Mouse (Mus musculus) CH12.LX (cell line): ENCODE data around the gene Vamp8. TPM values are rescaled to one million over a fixed set of nuclear protein-coding genes. Genes with fewer than 3 reads are reported as not detected.

Source experiments
- DNase-seq: peaks from one replicate; pipeline ENCODE4 v3.0.0-alpha.2; 2013; ENCODE audit errors: extremely low read depth
- H3K27ac ChIP-seq: 2 replicates; pipeline ENCODE4 v1.5.1; 2012; ENCODE audit warnings: low read depth, mild to moderate bottlenecking, control low read depth, moderate library complexity; ENCODE audit not compliant: insufficient read depth
- H3K27me3 ChIP-seq: replicated peaks from 2 replicates; pipeline ENCODE3; 2012; ENCODE audit warnings: inconsistent platforms
- H3K36me3 ChIP-seq, 2 experiments: replicated peaks in 1 of 2; 2 replicates each; pipeline versions ENCODE3 to v1.6.1; 2012; ENCODE audit warnings: inconsistent platforms in 1 of 2, low read length in 1 of 2, mild to moderate bottlenecking in 1 of 2, mixed read lengths in 1 of 2, moderate library complexity in 1 of 2; ENCODE audit not compliant: control insufficient read depth in 1 of 2, insufficient read depth in 1 of 2
- H3K4me1 ChIP-seq, 2 experiments: 2 replicates each; pipeline ENCODE4 v1.6.1; 2012; ENCODE audit warnings: inconsistent platforms in 1 of 2, moderate library complexity in 1 of 2; ENCODE audit not compliant: insufficient read depth in 2 of 2, control insufficient read depth in 1 of 2
- H3K4me2 ChIP-seq: 2 replicates; pipeline ENCODE4 v1.6.1; 2012; ENCODE audit warnings: low read depth, mild to moderate bottlenecking, control low read depth; ENCODE audit not compliant: poor library complexity, insufficient read depth, severe bottlenecking
- H3K4me3 ChIP-seq, 3 experiments: fragments of 150-350 bp in 1 of 3; sonication (generic) in 1 of 3; replicated peaks in 1 of 3; 2 replicates each; pipeline versions ENCODE3 to v1.5.1; 2011 to 2012; ENCODE audit warnings: low read depth in 2 of 3, low read length in 2 of 3, mild to moderate bottlenecking in 2 of 3, moderate library complexity in 2 of 3, control low read depth in 1 of 3, improper control_type of control experiment in 1 of 3, inconsistent platforms in 1 of 3, mixed read lengths in 1 of 3; ENCODE audit not compliant: poor library complexity in 1 of 3
- H3K79me2 ChIP-seq: replicated peaks from 2 replicates; pipeline ENCODE4 v1.6.1; 2012; ENCODE audit warnings: mild to moderate bottlenecking, moderate library complexity; ENCODE audit not compliant: control insufficient read depth, poor library complexity, insufficient read depth, severe bottlenecking; ENCODE audit errors: extremely low read depth
- H3K9ac ChIP-seq: 2 replicates; pipeline ENCODE4 v1.6.1; 2012; ENCODE audit warnings: low read depth, mild to moderate bottlenecking, control low read depth, moderate library complexity; ENCODE audit not compliant: insufficient read depth
- H3K9me3 ChIP-seq: replicated peaks from 2 replicates; pipeline ENCODE3; 2012; ENCODE audit warnings: low read length, inconsistent platforms, mixed read lengths
- CHD2 ChIP-seq: IDR thresholded peaks from 2 replicates; pipeline ENCODE4 v1.6.1; 2011; ENCODE audit warnings: low read length, improper control_type of control experiment
- CTCF ChIP-seq, 2 experiments: IDR thresholded peaks in 1 of 2; conservative IDR thresholded peaks in 1 of 2; 2 replicates each; pipeline ENCODE4 v1.5.1; 2011 to 2012; ENCODE audit warnings: low read depth in 2 of 2, low read length in 2 of 2, improper control_type of control experiment in 1 of 2, inconsistent platforms in 1 of 2, mild to moderate bottlenecking in 1 of 2, moderate library complexity in 1 of 2
- EP300 ChIP-seq: IDR thresholded peaks from 2 replicates; pipeline ENCODE4 v1.6.1; 2011; ENCODE audit warnings: low read length, improper control_type of control experiment
- JUND ChIP-seq: conservative IDR thresholded peaks from 2 replicates; pipeline ENCODE4 v1.6.1; 2011; ENCODE audit warnings: low read depth, low read length, improper control_type of control experiment
- MAX ChIP-seq: IDR thresholded peaks from 2 replicates; pipeline ENCODE4 v1.6.1; 2011; ENCODE audit warnings: low read length, improper control_type of control experiment
- MEF2A ChIP-seq: IDR thresholded peaks from 2 replicates; pipeline ENCODE4 v1.6.1; 2014; ENCODE audit warnings: low read depth, mild to moderate bottlenecking, inconsistent platforms, low read length, improper control_type of control experiment, borderline replicate concordance
- MXI1 ChIP-seq: IDR thresholded peaks from 2 replicates; pipeline ENCODE4 v1.6.1; 2011; ENCODE audit warnings: mild to moderate bottlenecking, low read depth, low read length, improper control_type of control experiment
- NELFE ChIP-seq: IDR thresholded peaks from 2 replicates; pipeline ENCODE4 v1.6.1; 2011; ENCODE audit warnings: low read depth, low read length, improper control_type of control experiment
- PAX5 ChIP-seq: IDR thresholded peaks from 2 replicates; pipeline ENCODE4 v1.6.1; 2012; ENCODE audit warnings: low read length, inconsistent platforms, mixed read lengths
- RAD21 ChIP-seq: IDR thresholded peaks from 2 replicates; pipeline ENCODE4 v1.6.1; 2011; ENCODE audit warnings: low read depth, mild to moderate bottlenecking, low read length, improper control_type of control experiment, moderate library complexity
- RCOR1 ChIP-seq: conservative IDR thresholded peaks from 2 replicates; pipeline ENCODE4 v1.6.1; 2012; ENCODE audit warnings: low read depth, mild to moderate bottlenecking, inconsistent platforms, low read length, improper control_type of control experiment
- SIN3A ChIP-seq: IDR thresholded peaks from 2 replicates; pipeline ENCODE4 v1.6.1; 2012; ENCODE audit warnings: low read length, improper control_type of control experiment, inconsistent platforms
- TCF12 ChIP-seq: IDR thresholded peaks from 2 replicates; pipeline ENCODE4 v1.6.1; 2014; ENCODE audit warnings: low read depth, mild to moderate bottlenecking, inconsistent platforms, low read length, improper control_type of control experiment
- UBTF ChIP-seq: IDR thresholded peaks from 2 replicates; pipeline ENCODE4 v1.6.1; 2012; ENCODE audit warnings: low read depth, mild to moderate bottlenecking, inconsistent platforms, low read length, improper control_type of control experiment, moderate library complexity
- ZNF384 ChIP-seq: IDR thresholded peaks from 2 replicates; pipeline ENCODE4 v1.6.1; 2012; ENCODE audit warnings: low read depth, low read length, improper control_type of control experiment, inconsistent platforms
- dilution Hi-C: fragments of 300-500 bp; cut with MboI; formaldehyde crosslinking; loops from 2 replicates; pipeline ENCODE4 v1.14.3; 2020; ENCODE audit warnings: low sequenced_read_pairs; ENCODE audit not compliant: extremely low pct_unique_long_range_greater_than_20kb, extremely low pct_ligation_motif_present
- in situ Hi-C: fragments of 300-500 bp; cut with MboI; formaldehyde crosslinking; loops from 3 replicates; pipeline ENCODE4 v1.14.3; 2019; ENCODE audit warnings: low sequenced_read_pairs, low pct_ligation_motif_present, low pct_unique_long_range_greater_than_20kb, mixed read lengths
- polyA plus RNA-seq: library from polyadenylated mRNA; unstranded; fragments of >175 nt; gene quantifications from 2 replicates; pipeline ENCODE4 v1.2.1, GENCODE M21; 2012; ENCODE audit warnings: low read depth; ENCODE audit not compliant: insufficient read length
- total RNA-seq, 2 experiments: library from RNA; depleted of rRNA; stranded (reverse); fragments of 300-350 nt in 1 of 2; fragments of >200 nt in 1 of 2; gene quantifications; 2 replicates each; pipeline ENCODE4 v1.2.3; 2012 to 2014

The Vamp8 gene
- total and polyA plus RNA-seq, 3 experiments, result 98.9 to 130 (median 110) TPM

DNA sequence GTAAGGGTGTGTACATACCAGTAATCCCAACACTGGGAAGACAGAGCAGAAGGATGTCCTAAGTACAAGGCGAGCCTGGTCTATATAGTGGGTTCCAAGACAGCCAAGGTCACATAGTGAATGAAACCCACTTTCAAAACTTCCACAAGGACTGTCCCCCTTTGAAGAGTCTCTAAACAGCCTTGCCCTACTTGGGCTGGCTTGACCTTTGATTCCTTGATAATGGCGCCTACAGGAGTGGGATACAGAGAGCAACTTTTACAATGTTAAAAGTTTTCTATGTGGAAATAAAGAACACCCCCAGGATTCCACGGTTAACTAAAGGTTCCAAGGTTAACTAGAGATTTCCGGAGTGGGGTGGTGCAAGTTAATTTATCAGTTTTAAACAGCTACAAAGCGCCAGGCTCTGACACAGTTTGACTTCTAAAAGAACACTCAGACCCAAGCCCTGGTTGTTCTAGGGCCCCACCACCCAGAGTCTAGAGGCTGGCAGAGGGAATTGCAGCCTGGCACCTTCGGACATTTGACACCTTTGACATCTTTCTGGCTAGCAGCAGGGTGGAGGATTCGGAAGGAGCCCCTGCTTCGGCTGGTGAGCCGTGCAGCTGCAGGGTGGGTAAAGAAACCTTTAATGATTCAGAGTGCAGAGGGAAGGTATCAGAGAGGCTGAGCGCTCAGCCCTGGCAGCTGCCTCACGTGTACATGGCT, 30.5 kb downstream of the Vamp8 start:
- Histone ChIP-seq H3K4me3 (no peak overlapping the region), H3K27ac (no peak overlapping the region), H3K9ac (no peak overlapping the region), H3K9me3 (peaks cover 5% of the 10 kb centered on the region), H3K27me3 (no peaks in the 10 kb centered on the region), H3K4me1 (peaks cover 3 to 18% of the 10 kb centered on the region in 2 experiments; a peak in 3 of 4 replicates), H3K4me2 (no peak overlapping the region), H3K36me3 (peaks cover 42 to 61% of the 10 kb centered on the region in 2 experiments), H3K79me2 (peaks cover 15% of the 10 kb centered on the region)
- in situ Hi-C loops, result no loop called here
- dilution Hi-C loops, result no loop called here
- TF ChIP-seq MEF2A (no peak), TCF12 (no peak), PAX5 (no peak), UBTF (no peak), ZNF384 (no peak), MAX (no peak), JUND (no peak), CTCF (conservative IDR thresholded peaks at IDR 0.05 in 1 of 2, IDR thresholded peaks at IDR 0.05 in 1 of 2; ENCODE audit: low read depth in 2 of 2, low read length in 2 of 2) (no peak), SIN3A (no peak), CHD2 (no peak), MXI1 (no peak), RAD21 (no peak), EP300 (no peak), NELFE (no peak)
- DNase-seq, result no peak

DNA sequence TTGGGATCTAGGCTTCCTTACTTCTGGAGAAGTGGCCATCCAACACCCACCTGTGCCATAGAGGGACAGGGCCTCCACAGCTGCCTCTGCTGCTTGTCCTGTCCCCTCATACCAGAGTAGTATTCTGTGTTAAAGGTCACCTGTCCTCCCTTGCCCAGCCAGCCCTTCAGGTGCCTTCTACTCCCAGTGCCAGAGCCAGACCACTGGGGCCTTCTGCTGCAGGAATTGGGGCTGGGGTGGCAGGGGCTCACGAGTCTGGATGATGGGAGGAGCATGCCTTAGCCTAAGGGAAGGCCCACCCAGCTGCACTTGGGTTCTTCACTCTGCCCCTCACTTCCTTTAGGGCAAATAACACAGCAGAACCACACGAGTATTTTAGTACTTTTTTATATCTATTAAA, 31.2 kb downstream of the Vamp8 start:
- no peak for DNase-seq
- Histone ChIP-seq H3K27ac (no peak overlapping the region), H3K9me3 (peaks cover 7% of the 10 kb centered on the region), H3K4me3 (no peak overlapping the region), H3K4me2 (no peak overlapping the region), H3K9ac (no peak overlapping the region), H3K27me3 (no peaks in the 10 kb centered on the region), H3K36me3 (peaks cover 45 to 68% of the 10 kb centered on the region in 2 experiments), H3K4me1 (peaks cover 3 to 18% of the 10 kb centered on the region in 2 experiments; a peak in 3 of 4 replicates), H3K79me2 (peaks cover 15% of the 10 kb centered on the region)
- no peak for TF ChIP-seq RCOR1
- in situ Hi-C loops, result no loop called here
- dilution Hi-C loops, result no loop called here
